Mouse (Mus musculus): Measurements from ENCODE around the gene Pde1a. TPM values are rescaled to one million over a fixed set of nuclear protein-coding genes. Genes with fewer than 3 reads are reported as not detected.

Pde1a gene
- polyA plus RNA-seq, 1 experiment, result 2.1 TPM

DNA sequence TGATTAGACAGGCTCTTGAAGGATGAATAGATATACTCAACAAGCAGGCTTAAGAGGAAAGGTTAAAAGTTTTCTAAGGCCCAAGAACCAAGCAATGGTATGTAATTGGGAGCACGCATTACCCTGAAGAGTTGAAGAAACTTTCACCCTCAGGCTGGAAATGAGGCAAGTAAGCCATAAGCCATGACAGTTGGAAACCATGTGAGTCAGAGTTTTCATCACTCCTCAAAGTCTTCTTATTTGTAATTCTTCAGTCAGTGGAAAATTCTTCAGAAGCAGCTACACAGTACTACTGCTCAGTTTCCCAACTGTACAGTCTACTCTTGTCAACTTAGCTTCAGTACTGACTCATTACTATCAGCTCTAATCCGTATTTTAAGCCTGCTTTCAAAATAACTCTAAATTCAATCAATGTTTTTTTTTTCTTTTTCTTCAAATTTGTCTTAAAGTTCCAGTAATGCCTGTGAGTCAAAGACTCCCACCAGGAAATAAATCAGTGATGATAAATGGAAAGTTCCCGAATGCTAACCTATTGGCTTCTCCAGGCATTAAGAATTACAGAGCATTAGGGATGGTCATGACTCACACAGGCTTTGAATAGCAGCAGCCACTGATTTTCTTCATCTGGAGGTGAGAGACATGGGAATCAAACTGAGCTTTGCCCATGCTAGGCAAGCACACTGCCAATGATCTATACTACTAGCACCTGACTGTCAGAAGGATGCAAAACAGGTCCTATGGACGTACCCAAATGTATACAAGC is 82.3 kb downstream of the Pde1a start:
- Histone ChIP-seq H3K4me1 (ENCODE audit: control insufficient read depth, insufficient read depth, insufficient read length, low read length) (no peaks in the 10 kb centered on the region), H3K36me3 (ENCODE audit: control insufficient read depth, insufficient read depth, low read length) (no peaks in the 10 kb centered on the region), H3K27ac (ENCODE audit: insufficient read depth, low read depth, low read length) (no peak overlapping the region), H3K4me3 (ENCODE audit: low read depth, low read length) (no peak overlapping the region), H3K27me3 (ENCODE audit: control insufficient read depth, insufficient read depth, low read length) (no peaks in the 10 kb centered on the region)
- WGBS, result 83% methylated on average over 4 of the region's 4 CpGs
- TF ChIP-seq CTCF (IDR thresholded peaks at IDR 0.05; ENCODE audit: extremely low read depth, insufficient read length, insufficient replicate concordance, low read depth, low read length) (no peak), POLR2A (IDR thresholded peaks at IDR 0.05; ENCODE audit: low read depth, low read length) (no peak)

DNA sequence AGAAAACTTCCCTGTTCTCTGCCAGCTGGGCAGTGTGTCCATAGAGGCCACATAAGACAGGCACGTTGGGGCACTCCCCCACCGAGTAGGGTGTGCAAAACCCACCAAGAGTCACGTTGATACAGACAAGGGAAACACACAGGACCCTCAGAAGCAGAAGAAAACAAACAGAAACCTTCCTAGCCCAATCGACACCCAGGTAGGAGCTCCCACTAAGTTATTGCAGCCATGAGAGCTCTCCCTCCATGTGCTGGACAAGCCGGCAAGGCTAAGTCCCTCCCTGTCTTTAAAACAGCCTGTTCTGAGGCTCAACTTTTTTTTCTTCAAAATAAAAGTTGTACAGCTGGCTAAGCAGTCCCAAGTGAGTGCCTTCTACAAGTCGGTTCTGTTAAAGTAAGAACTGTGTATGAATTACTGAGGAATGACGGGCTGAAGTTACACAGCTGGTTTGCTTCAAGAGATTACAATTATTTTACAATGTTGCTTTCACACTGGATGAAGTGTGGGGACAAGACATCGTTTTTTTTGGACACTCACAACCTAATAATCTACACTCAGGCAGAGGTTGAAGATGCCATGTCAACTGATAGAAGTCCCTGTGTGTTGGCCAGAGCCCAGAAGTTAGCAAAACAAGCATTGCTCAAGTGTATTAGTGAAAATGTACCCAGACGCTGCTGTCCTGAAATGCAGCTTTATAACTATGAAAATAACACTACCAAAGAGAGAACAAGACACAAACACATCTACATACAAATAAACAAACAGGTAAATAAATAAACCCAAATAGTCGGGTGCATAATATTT is 90.4 kb downstream of the Pde1a start:
- 45% methylated on average over 10 of the region's 10 CpGs for WGBS
- Histone ChIP-seq H3K27me3 (ENCODE audit: control insufficient read depth, insufficient read depth, low read length) (no peaks in the 10 kb centered on the region), H3K27ac (ENCODE audit: insufficient read depth, low read depth, low read length) (peak overlapping the region; percentile 82), H3K36me3 (ENCODE audit: control insufficient read depth, insufficient read depth, low read length) (no peaks in the 10 kb centered on the region), H3K4me3 (ENCODE audit: low read depth, low read length) (peak overlapping the region; percentile 58), H3K4me1 (ENCODE audit: control insufficient read depth, insufficient read depth, insufficient read length, low read length) (no peaks in the 10 kb centered on the region)
- no peak for TF ChIP-seq POLR2A (IDR thresholded peaks at IDR 0.05; ENCODE audit: low read depth, low read length)
- no peak for TF ChIP-seq CTCF (IDR thresholded peaks at IDR 0.05; ENCODE audit: extremely low read depth, insufficient read length, insufficient replicate concordance, low read depth, low read length)

DNA sequence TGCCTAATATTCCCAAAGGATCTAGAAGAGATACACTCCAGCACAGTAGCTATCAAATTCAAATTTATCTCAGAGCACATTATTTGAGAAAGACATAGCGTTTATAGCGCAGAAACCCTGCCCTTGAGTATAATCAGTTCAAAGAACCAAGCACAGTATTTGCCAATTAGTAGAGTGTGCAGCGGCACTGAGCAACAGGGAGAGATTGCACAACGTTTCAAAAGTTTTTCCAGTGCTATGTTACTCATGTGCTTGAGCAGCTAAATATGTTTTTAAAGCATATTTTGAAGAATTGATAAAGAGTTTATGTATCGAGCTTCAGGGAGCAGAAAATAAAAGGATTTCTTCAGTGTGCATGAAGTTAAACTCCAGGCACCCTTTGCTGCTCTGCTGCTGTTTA is 91.3 kb downstream of the Pde1a start:
- Histone ChIP-seq H3K4me3 (ENCODE audit: low read depth, low read length) (peak overlapping the region; percentile 58), H3K36me3 (ENCODE audit: control insufficient read depth, insufficient read depth, low read length) (no peaks in the 10 kb centered on the region), H3K27me3 (ENCODE audit: control insufficient read depth, insufficient read depth, low read length) (no peaks in the 10 kb centered on the region), H3K4me1 (ENCODE audit: control insufficient read depth, insufficient read depth, insufficient read length, low read length) (no peaks in the 10 kb centered on the region), H3K27ac (ENCODE audit: insufficient read depth, low read depth, low read length) (peak overlapping the region; percentile 82)
- 50% methylated on average over 5 of the region's 5 CpGs for WGBS
- TF ChIP-seq CTCF (IDR thresholded peaks at IDR 0.05; ENCODE audit: extremely low read depth, insufficient read length, insufficient replicate concordance, low read depth, low read length) (no peak), POLR2A (IDR thresholded peaks at IDR 0.05; ENCODE audit: low read depth, low read length) (no peak)

DNA sequence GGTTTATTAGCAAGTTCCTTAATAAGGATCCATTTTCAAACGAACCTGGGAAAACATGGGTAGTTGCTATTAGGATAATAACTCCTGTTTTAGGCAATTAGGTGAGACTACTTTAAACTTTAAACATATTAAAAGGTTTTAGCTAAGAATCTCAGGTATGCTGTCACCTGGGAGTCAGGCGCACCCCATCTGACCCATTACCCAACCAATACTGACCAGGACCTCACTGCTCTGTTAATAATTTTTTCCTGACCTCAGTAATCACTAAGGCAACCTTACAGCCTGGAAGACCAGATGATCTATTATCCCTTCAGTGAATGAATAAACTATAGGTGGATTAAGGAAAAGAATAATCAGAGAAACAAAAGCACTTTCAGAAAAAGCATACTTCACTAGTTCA is 100.2 kb downstream of the Pde1a start:
- Histone ChIP-seq H3K36me3 (ENCODE audit: control insufficient read depth, insufficient read depth, low read length) (no peaks in the 10 kb centered on the region), H3K4me1 (ENCODE audit: control insufficient read depth, insufficient read depth, insufficient read length, low read length) (no peaks in the 10 kb centered on the region), H3K27ac (ENCODE audit: insufficient read depth, low read depth, low read length) (no peak overlapping the region), H3K27me3 (ENCODE audit: control insufficient read depth, insufficient read depth, low read length) (no peaks in the 10 kb centered on the region), H3K4me3 (ENCODE audit: low read depth, low read length) (no peak overlapping the region)
- 57% methylated on average over 2 of the region's 2 CpGs for WGBS
- TF ChIP-seq POLR2A (IDR thresholded peaks at IDR 0.05; ENCODE audit: low read depth, low read length), result no peak
- no peak for TF ChIP-seq CTCF (IDR thresholded peaks at IDR 0.05; ENCODE audit: extremely low read depth, insufficient read length, insufficient replicate concordance, low read depth, low read length)

DNA sequence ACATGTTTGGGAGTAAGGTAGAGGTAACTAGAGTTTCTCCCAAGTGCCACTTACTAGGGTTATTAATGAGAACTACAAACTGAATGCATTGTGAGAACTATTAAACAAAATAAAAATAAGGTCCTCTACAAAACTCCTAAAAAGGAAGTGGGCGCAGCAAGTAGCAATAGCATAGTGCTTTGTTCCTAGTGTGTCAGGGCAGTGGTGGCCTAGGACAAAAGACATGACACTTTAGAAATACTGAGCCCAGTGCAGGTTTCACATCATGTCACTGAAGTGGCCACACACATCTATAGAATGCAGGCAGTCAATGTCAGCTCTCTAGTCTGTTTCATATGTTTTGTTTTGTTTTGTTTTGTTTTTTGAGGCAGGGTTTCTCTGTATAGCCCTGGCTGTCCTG is 103.2 kb downstream of the Pde1a start:
- WGBS, result 86% methylated on average over 1 of the region's 1 CpGs
- Histone ChIP-seq H3K36me3 (ENCODE audit: control insufficient read depth, insufficient read depth, low read length) (no peaks in the 10 kb centered on the region), H3K27ac (ENCODE audit: insufficient read depth, low read depth, low read length) (0 out of 2 replicates have a peak overlapping the region, but pooled peaks have one; percentile 15), H3K4me1 (ENCODE audit: control insufficient read depth, insufficient read depth, insufficient read length, low read length) (no peaks in the 10 kb centered on the region), H3K4me3 (ENCODE audit: low read depth, low read length) (no peak overlapping the region), H3K27me3 (ENCODE audit: control insufficient read depth, insufficient read depth, low read length) (no peaks in the 10 kb centered on the region)
- TF ChIP-seq CTCF (IDR thresholded peaks at IDR 0.05; ENCODE audit: extremely low read depth, insufficient read length, insufficient replicate concordance, low read depth, low read length) (no peak), POLR2A (IDR thresholded peaks at IDR 0.05; ENCODE audit: low read depth, low read length) (no peak)

DNA sequence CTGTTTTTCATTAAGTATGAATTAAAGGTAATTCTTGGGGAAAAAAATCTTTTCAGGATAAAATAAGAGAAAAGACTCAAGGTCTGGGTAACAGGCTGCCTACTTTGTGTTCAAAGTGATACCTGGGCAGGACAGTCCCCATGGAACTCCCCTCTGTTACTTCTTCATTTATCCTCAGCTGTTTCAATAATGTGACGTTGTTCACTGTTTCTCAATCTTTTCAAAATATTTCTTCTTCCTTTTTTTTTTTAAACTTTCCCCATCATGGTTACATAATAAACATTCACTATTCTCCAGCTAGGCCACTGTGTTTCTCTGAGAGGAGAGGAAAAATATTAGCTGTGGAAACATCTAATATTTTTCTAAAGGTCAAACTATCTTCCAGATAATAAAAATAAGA is 103.7 kb downstream of the Pde1a start:
- Histone ChIP-seq H3K4me3 (ENCODE audit: low read depth, low read length) (no peak overlapping the region), H3K27me3 (ENCODE audit: control insufficient read depth, insufficient read depth, low read length) (no peaks in the 10 kb centered on the region), H3K27ac (ENCODE audit: insufficient read depth, low read depth, low read length) (no peak overlapping the region), H3K36me3 (ENCODE audit: control insufficient read depth, insufficient read depth, low read length) (no peaks in the 10 kb centered on the region), H3K4me1 (ENCODE audit: control insufficient read depth, insufficient read depth, insufficient read length, low read length) (no peaks in the 10 kb centered on the region)
- 54% methylated on average over 1 of the region's 1 CpGs for WGBS
- TF ChIP-seq CTCF (IDR thresholded peaks at IDR 0.05; ENCODE audit: extremely low read depth, insufficient read length, insufficient replicate concordance, low read depth, low read length) (no peak), POLR2A (IDR thresholded peaks at IDR 0.05; ENCODE audit: low read depth, low read length) (no peak)

DNA sequence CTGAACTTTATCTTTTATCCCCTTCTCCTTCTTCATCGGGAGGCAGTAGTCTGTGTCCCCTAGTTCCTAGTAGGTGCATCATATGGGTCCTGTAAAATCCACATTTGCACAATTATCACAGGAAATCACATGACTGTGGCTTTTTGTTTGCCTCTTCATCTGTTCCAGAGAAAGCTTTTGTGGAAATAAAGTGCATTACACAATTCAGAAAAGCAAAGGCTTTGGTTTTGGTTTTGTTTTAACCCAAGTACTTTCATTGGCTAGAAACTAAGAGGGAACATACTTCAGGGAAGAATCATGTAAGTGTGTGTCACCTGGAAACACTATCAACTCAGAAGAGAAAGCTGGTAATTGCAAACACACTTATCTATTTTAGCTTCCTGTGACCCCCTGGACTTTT is 104.2 kb downstream of the Pde1a start:
- H3K4me3 ChIP-seq (ENCODE audit: low read depth, low read length), result no peak overlapping the region
- H3K27ac ChIP-seq (ENCODE audit: insufficient read depth, low read depth, low read length), result peak overlapping the region; percentile 43
- no peaks in the 10 kb centered on the region for H3K36me3 ChIP-seq (ENCODE audit: control insufficient read depth, insufficient read depth, low read length)
- H3K27me3 ChIP-seq (ENCODE audit: control insufficient read depth, insufficient read depth, low read length), result no peaks in the 10 kb centered on the region
- H3K4me1 ChIP-seq (ENCODE audit: control insufficient read depth, insufficient read depth, insufficient read length, low read length), result no peaks in the 10 kb centered on the region
- 54% methylated on average over 1 of the region's 1 CpGs for WGBS
- TF ChIP-seq CTCF (IDR thresholded peaks at IDR 0.05; ENCODE audit: extremely low read depth, insufficient read length, insufficient replicate concordance, low read depth, low read length) (no peak), POLR2A (IDR thresholded peaks at IDR 0.05; ENCODE audit: low read depth, low read length) (no peak)
